Mouse (Mus musculus) G1E (cell line): ENCODE measurements around the gene Hoxb3. TPM values are rescaled to one million over a fixed set of nuclear protein-coding genes. Genes with fewer than 3 reads are reported as not detected.

Experiments used
- ATAC-seq: 2 replicates; pipeline ENCODE4 v1.8.0; 2016; ENCODE audit warnings: mild to moderate bottlenecking; ENCODE audit not compliant: insufficient number of reproducible peaks, poor library complexity, low FRiP score, severe bottlenecking; ENCODE audit errors: extremely low read depth
- DNase-seq: peaks from one replicate; pipeline ENCODE4 v3.0.0; 2012; ENCODE audit warnings: low spot score
- H3K27me3 ChIP-seq: 2 replicates; pipeline ENCODE4 v1.6.1; 2012; ENCODE audit warnings: mild to moderate bottlenecking, low read length, inconsistent platforms; ENCODE audit not compliant: insufficient read depth
- H3K36me3 ChIP-seq: replicated peaks from 2 replicates; pipeline ENCODE3; 2012; ENCODE audit warnings: mild to moderate bottlenecking, inconsistent platforms
- H3K4me1 ChIP-seq: 2 replicates; pipeline ENCODE4 v1.6.1; 2012; ENCODE audit warnings: low read depth, low read length, inconsistent platforms, mixed read lengths; ENCODE audit not compliant: insufficient read depth
- H3K4me3 ChIP-seq: 2 replicates; pipeline ENCODE4 v1.5.1; 2012; ENCODE audit warnings: low read depth, mild to moderate bottlenecking, inconsistent platforms, low read length, moderate library complexity, mixed read lengths
- H3K9me3 ChIP-seq: replicated peaks from 2 replicates; pipeline ENCODE4 v1.6.1; 2012; ENCODE audit warnings: inconsistent platforms
- CTCF ChIP-seq: IDR thresholded peaks from 2 replicates; pipeline ENCODE4 v1.5.1; 2012; ENCODE audit warnings: low read depth, low read length, inconsistent platforms, mixed read lengths
- GATA1 ChIP-seq: IDR thresholded peaks from 2 replicates; pipeline ENCODE4 v1.6.1; 2012; ENCODE audit warnings: borderline replicate concordance, low read length, inconsistent platforms, mixed read lengths
- GATA2 ChIP-seq: IDR thresholded peaks from 2 replicates; pipeline ENCODE4 v1.6.1; 2012; ENCODE audit warnings: low read depth, low read length, inconsistent platforms, borderline replicate concordance
- POLR2AphosphoS5 ChIP-seq: IDR thresholded peaks from 2 replicates; pipeline ENCODE4 v1.6.1; 2012; ENCODE audit warnings: low read depth, low read length, inconsistent platforms; ENCODE audit not compliant: insufficient replicate concordance
- TAL1 ChIP-seq: conservative IDR thresholded peaks from 2 replicates; pipeline ENCODE4 v1.6.1; 2012; ENCODE audit warnings: low read depth, low read length, inconsistent platforms, mixed read lengths
- polyA plus RNA-seq: library from polyadenylated mRNA; stranded (reverse); fragments of >175 nt; gene quantifications from 2 replicates; pipeline ENCODE4 v1.2.3, GENCODE M21; 2012
- total RNA-seq, 2 experiments: library from RNA; stranded (forward) in 1 of 2; stranded (reverse) in 1 of 2; fragments of 200-1000 nt in 1 of 2; fragments of >200 nt in 1 of 2; fragmentation: Nextera tagmentation in 1 of 2; gene quantifications; 2 replicates each; pipeline ENCODE4 v1.2.3; 2014 to 2017

Gene Hoxb3
- total and polyA plus RNA-seq, 3 experiments: 0.08 to 0.16 TPM; not detected in 1

GRCm38 (mm10) chr11:96297968-96298635, 25.0 kb upstream of the Hoxb3 start:
- H3K36me3 ChIP-seq: no peaks in the 10 kb centered on the region
- H3K4me1 ChIP-seq: peaks cover 7% of the 10 kb centered on the region; the same call in 1 of the 2 replicates
- DNase-seq (no peak), ATAC-seq (no peak)
- no peaks in the 10 kb centered on the region for H3K9me3 ChIP-seq
- TF ChIP-seq POLR2AphosphoS5 (no peak), GATA2 (no peak), CTCF (no peak), GATA1 (no peak), TAL1 (no peak)
- H3K27me3 ChIP-seq: peaks cover 80% of the 10 kb centered on the region
- no peak overlapping the region for H3K4me3 ChIP-seq

DNA sequence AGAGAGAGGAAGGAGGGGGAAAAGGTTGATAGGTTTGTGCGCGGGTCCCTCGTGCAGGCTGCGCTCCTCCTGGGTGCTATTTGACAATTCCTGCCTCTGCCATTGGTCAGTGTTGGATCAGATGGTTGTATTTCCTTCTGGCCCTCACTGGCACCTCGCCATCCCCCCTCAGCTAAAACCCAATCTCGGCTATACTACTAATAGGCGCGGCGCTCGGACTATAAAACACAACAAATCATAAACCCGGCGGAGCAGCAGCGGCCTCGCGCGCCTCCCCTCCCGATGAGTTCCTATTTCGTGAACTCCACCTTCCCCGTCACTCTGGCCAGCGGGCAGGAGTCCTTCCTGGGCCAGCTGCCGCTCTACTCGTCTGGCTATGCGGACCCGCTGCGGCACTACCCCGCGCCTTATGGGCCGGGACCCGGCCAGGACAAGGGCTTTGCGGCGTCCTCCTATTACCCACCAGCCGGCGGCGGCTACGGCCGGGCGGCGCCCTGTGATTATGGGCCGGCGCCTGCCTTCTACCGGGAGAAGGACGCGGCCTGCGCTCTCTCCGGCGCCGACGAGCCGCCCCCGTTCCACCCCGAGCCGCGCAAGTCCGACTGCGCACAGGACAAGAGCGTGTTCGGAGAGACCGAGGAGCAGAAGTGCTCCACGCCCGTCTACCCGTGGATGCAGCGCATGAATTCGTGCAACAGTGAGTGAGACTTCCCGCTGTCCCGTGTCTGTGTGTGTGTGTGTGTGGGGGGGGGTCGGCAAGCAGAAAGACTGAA, 24.0 kb upstream of the Hoxb3 start:
- H3K36me3 ChIP-seq: no peaks in the 10 kb centered on the region
- ATAC-seq (no peak), DNase-seq (no peak)
- H3K9me3 ChIP-seq: peaks cover 5% of the 10 kb centered on the region; the same call in 1 of the 2 replicates
- peaks cover 7% of the 10 kb centered on the region; the same call in 1 of the 2 replicates for H3K4me1 ChIP-seq
- H3K27me3 ChIP-seq: peaks cover 79% of the 10 kb centered on the region
- TF ChIP-seq GATA1 (no peak), TAL1 (no peak), CTCF (no peak), GATA2 (no peak), POLR2AphosphoS5 (no peak)
- H3K4me3 ChIP-seq: no peak overlapping the region

GRCm38 (mm10) chr11:96299781-96300180, 23.3 kb upstream of the Hoxb3 start:
- peaks cover 78% of the 10 kb centered on the region for H3K27me3 ChIP-seq
- TF ChIP-seq CTCF (no peak), TAL1 (no peak), GATA2 (no peak), GATA1 (no peak), POLR2AphosphoS5 (no peak)
- H3K4me1 ChIP-seq: peaks cover 3% of the 10 kb centered on the region; the same call in 1 of the 2 replicates
- H3K4me3 ChIP-seq: no peak overlapping the region
- ATAC-seq: no peak
- DNase-seq: no peak
- H3K36me3 ChIP-seq: no peaks in the 10 kb centered on the region
- H3K9me3 ChIP-seq: peaks cover 5% of the 10 kb centered on the region; the same call in 1 of the 2 replicates

- no peak for TF ChIP-seq TAL1
- TF ChIP-seq GATA1: no peak
- no peak for TF ChIP-seq CTCF
- TF ChIP-seq POLR2AphosphoS5: no peak
- no peak for TF ChIP-seq GATA2
- DNase-seq: no peak
- no peaks in the 10 kb centered on the region for H3K36me3 ChIP-seq
- peaks cover 5% of the 10 kb centered on the region; the same call in 1 of the 2 replicates for H3K9me3 ChIP-seq
- no peak for ATAC-seq
- H3K4me3 ChIP-seq: no peak overlapping the region
- no peaks in the 10 kb centered on the region for H3K4me1 ChIP-seq
- peaks cover 76% of the 10 kb centered on the region for H3K27me3 ChIP-seq
These were observed 22.6 kb upstream of the Hoxb3 start for GRCm38 (mm10) chr11:96300354-96301063.

GRCm38 (mm10) chr11:96301064-96301431, 22.1 kb upstream of the Hoxb3 start:
- ATAC-seq: no peak
- DNase-seq: no peak
- peaks cover 76% of the 10 kb centered on the region for H3K27me3 ChIP-seq
- TF ChIP-seq GATA1 (no peak), TAL1 (no peak), POLR2AphosphoS5 (no peak), CTCF (no peak)
- H3K9me3 ChIP-seq: peaks cover 5% of the 10 kb centered on the region; the same call in 1 of the 2 replicates
- no peaks in the 10 kb centered on the region for H3K36me3 ChIP-seq
- no peak overlapping the region for H3K4me3 ChIP-seq
- no peaks in the 10 kb centered on the region for H3K4me1 ChIP-seq
